Mouse (Mus musculus) CH12.LX (cell line): ENCODE measurements at regions not wholly inside any gene's neighbourhood (a gene's known extent, or its start where the extent isn't known, plus 50 kb on each side); places are given as distances from the start of the nearest gene placed in this dataset.
"Not testable (repeated sequence)": the region's sequence is repeated elsewhere in the genome, so short reads cannot be mapped to it uniquely, and the experiment has no call there.

ENCODE experiments used
- DNase-seq: peaks from one replicate; pipeline ENCODE4 v3.0.0-alpha.2; 2013; ENCODE audit errors: extremely low read depth
- H3K27ac ChIP-seq: 2 replicates; pipeline ENCODE4 v1.5.1; 2012; ENCODE audit warnings: low read depth, mild to moderate bottlenecking, control low read depth, moderate library complexity; ENCODE audit not compliant: insufficient read depth
- H3K27me3 ChIP-seq: replicated peaks from 2 replicates; pipeline ENCODE3; 2012; ENCODE audit warnings: inconsistent platforms
- H3K36me3 ChIP-seq, 2 experiments: replicated peaks in 1 of 2; 2 replicates each; pipeline versions ENCODE3 to v1.6.1; 2012; ENCODE audit warnings: inconsistent platforms in 1 of 2, low read length in 1 of 2, mild to moderate bottlenecking in 1 of 2, mixed read lengths in 1 of 2, moderate library complexity in 1 of 2; ENCODE audit not compliant: control insufficient read depth in 1 of 2, insufficient read depth in 1 of 2
- H3K4me1 ChIP-seq, 2 experiments: 2 replicates each; pipeline ENCODE4 v1.6.1; 2012; ENCODE audit warnings: inconsistent platforms in 1 of 2, moderate library complexity in 1 of 2; ENCODE audit not compliant: insufficient read depth in 2 of 2, control insufficient read depth in 1 of 2
- H3K4me2 ChIP-seq: 2 replicates; pipeline ENCODE4 v1.6.1; 2012; ENCODE audit warnings: low read depth, mild to moderate bottlenecking, control low read depth; ENCODE audit not compliant: poor library complexity, insufficient read depth, severe bottlenecking
- H3K4me3 ChIP-seq, 3 experiments: fragments of 150-350 bp in 1 of 3; sonication (generic) in 1 of 3; replicated peaks in 1 of 3; 2 replicates each; pipeline versions ENCODE3 to v1.5.1; 2011 to 2012; ENCODE audit warnings: low read depth in 2 of 3, low read length in 2 of 3, mild to moderate bottlenecking in 2 of 3, moderate library complexity in 2 of 3, control low read depth in 1 of 3, improper control_type of control experiment in 1 of 3, inconsistent platforms in 1 of 3, mixed read lengths in 1 of 3; ENCODE audit not compliant: poor library complexity in 1 of 3
- H3K79me2 ChIP-seq: replicated peaks from 2 replicates; pipeline ENCODE4 v1.6.1; 2012; ENCODE audit warnings: mild to moderate bottlenecking, moderate library complexity; ENCODE audit not compliant: control insufficient read depth, poor library complexity, insufficient read depth, severe bottlenecking; ENCODE audit errors: extremely low read depth
- H3K9ac ChIP-seq: 2 replicates; pipeline ENCODE4 v1.6.1; 2012; ENCODE audit warnings: low read depth, mild to moderate bottlenecking, control low read depth, moderate library complexity; ENCODE audit not compliant: insufficient read depth
- H3K9me3 ChIP-seq: replicated peaks from 2 replicates; pipeline ENCODE3; 2012; ENCODE audit warnings: low read length, inconsistent platforms, mixed read lengths
- CHD2 ChIP-seq: IDR thresholded peaks from 2 replicates; pipeline ENCODE4 v1.6.1; 2011; ENCODE audit warnings: low read length, improper control_type of control experiment
- E2F4 ChIP-seq: IDR thresholded peaks from 2 replicates; pipeline ENCODE4 v1.6.1; 2011; ENCODE audit warnings: low read depth, low read length, improper control_type of control experiment; ENCODE audit not compliant: insufficient replicate concordance
- ELF1 ChIP-seq: IDR thresholded peaks from 2 replicates; pipeline ENCODE4 v1.6.1; 2014; ENCODE audit warnings: low read depth, mild to moderate bottlenecking, inconsistent platforms, low read length, improper control_type of control experiment
- ETS1 ChIP-seq: conservative IDR thresholded peaks from 2 replicates; pipeline ENCODE4 v1.6.1; 2012; ENCODE audit warnings: low read depth, mild to moderate bottlenecking, inconsistent platforms, low read length, improper control_type of control experiment, moderate library complexity
- IRF4 ChIP-seq: IDR thresholded peaks from 2 replicates; pipeline ENCODE4 v1.6.1; 2014; ENCODE audit warnings: low read depth, mild to moderate bottlenecking, inconsistent platforms, low read length, improper control_type of control experiment
- JUND ChIP-seq: conservative IDR thresholded peaks from 2 replicates; pipeline ENCODE4 v1.6.1; 2011; ENCODE audit warnings: low read depth, low read length, improper control_type of control experiment
- KAT2A ChIP-seq: IDR thresholded peaks from 2 replicates; pipeline ENCODE4 v1.6.1; 2012; ENCODE audit warnings: low read length, improper control_type of control experiment, inconsistent platforms; ENCODE audit not compliant: insufficient replicate concordance
- MAFK ChIP-seq: IDR thresholded peaks from 2 replicates; pipeline ENCODE4 v1.6.1; 2011; ENCODE audit warnings: low read length, improper control_type of control experiment; ENCODE audit not compliant: insufficient replicate concordance
- MAX ChIP-seq: IDR thresholded peaks from 2 replicates; pipeline ENCODE4 v1.6.1; 2011; ENCODE audit warnings: low read length, improper control_type of control experiment
- POLR2A ChIP-seq: IDR thresholded peaks from 2 replicates; pipeline ENCODE4 v1.6.1; 2011; ENCODE audit warnings: low read depth, mild to moderate bottlenecking, improper control_type of control experiment, low read length
- POLR2AphosphoS2 ChIP-seq: IDR thresholded peaks from 2 replicates; pipeline ENCODE4 v1.6.1; 2011; ENCODE audit warnings: low read depth, low read length, improper control_type of control experiment
- RAD21 ChIP-seq: IDR thresholded peaks from 2 replicates; pipeline ENCODE4 v1.6.1; 2011; ENCODE audit warnings: low read depth, mild to moderate bottlenecking, low read length, improper control_type of control experiment, moderate library complexity
- SIN3A ChIP-seq: IDR thresholded peaks from 2 replicates; pipeline ENCODE4 v1.6.1; 2012; ENCODE audit warnings: low read length, improper control_type of control experiment, inconsistent platforms
- TCF12 ChIP-seq: IDR thresholded peaks from 2 replicates; pipeline ENCODE4 v1.6.1; 2014; ENCODE audit warnings: low read depth, mild to moderate bottlenecking, inconsistent platforms, low read length, improper control_type of control experiment
- USF2 ChIP-seq: conservative IDR thresholded peaks from 2 replicates; pipeline ENCODE4 v1.6.1; 2011; ENCODE audit warnings: low read depth, low read length, improper control_type of control experiment
- ZKSCAN1 ChIP-seq: IDR thresholded peaks from 2 replicates; pipeline ENCODE4 v1.6.1; 2012; ENCODE audit warnings: low read depth, inconsistent platforms, low read length, improper control_type of control experiment, borderline replicate concordance
- ZMIZ1 ChIP-seq: IDR thresholded peaks from 2 replicates; pipeline ENCODE4 v1.6.1; 2012; ENCODE audit warnings: low read depth, mild to moderate bottlenecking, inconsistent platforms, low read length, improper control_type of control experiment
- ZNF384 ChIP-seq: IDR thresholded peaks from 2 replicates; pipeline ENCODE4 v1.6.1; 2012; ENCODE audit warnings: low read depth, low read length, improper control_type of control experiment, inconsistent platforms
- dilution Hi-C: fragments of 300-500 bp; cut with MboI; formaldehyde crosslinking; loops from 2 replicates; pipeline ENCODE4 v1.14.3; 2020; ENCODE audit warnings: low sequenced_read_pairs; ENCODE audit not compliant: extremely low pct_unique_long_range_greater_than_20kb, extremely low pct_ligation_motif_present
- in situ Hi-C: fragments of 300-500 bp; cut with MboI; formaldehyde crosslinking; loops from 3 replicates; pipeline ENCODE4 v1.14.3; 2019; ENCODE audit warnings: low sequenced_read_pairs, low pct_ligation_motif_present, low pct_unique_long_range_greater_than_20kb, mixed read lengths

GRCm38 (mm10) chr6:14486642-14487041 is 268.4 kb downstream of the Ppp1r3a start:
- dilution Hi-C loops = not testable (repeated sequence)

DNA sequence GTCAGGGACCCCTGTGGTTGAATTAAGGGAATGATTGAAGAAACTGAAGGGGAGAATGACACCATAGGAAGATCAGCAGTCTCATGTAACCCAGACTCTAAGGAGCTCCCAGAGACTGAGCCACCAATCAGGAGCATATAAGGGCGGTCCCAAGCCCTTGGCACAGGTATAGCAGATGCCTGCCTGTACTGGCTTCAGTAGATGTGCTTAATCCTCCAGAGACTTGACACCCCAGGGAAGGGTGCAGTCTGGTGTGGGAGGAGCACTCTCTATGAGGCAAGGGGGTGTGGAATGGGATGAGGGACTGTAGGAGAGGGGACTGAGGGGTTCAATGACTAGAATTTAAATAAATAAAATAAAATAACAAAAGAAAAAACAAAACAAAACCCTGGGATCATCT is 298.7 kb downstream of the Ppp1r3a start:
- no peaks in the 10 kb centered on the region for H3K9me3 ChIP-seq
- H3K4me1 ChIP-seq = no peaks in the 10 kb centered on the region
- TF ChIP-seq ZMIZ1 (no peak), USF2 (no peak), IRF4 (no peak), POLR2AphosphoS2 (no peak), CHD2 (no peak), TCF12 (no peak), MAX (no peak), RAD21 (no peak), MAFK (no peak), KAT2A (no peak), ZNF384 (no peak), ZKSCAN1 (no peak), ELF1 (no peak), JUND (no peak), ETS1 (no peak), POLR2A (no peak), SIN3A (no peak), E2F4 (no peak)
- no peaks in the 10 kb centered on the region for H3K27me3 ChIP-seq
- H3K79me2 ChIP-seq = no peaks in the 10 kb centered on the region
- in situ Hi-C loops (no loop called here), dilution Hi-C loops (no loop called here)
- no peak overlapping the region for H3K27ac ChIP-seq
- H3K9ac ChIP-seq = no peak overlapping the region
- no peak overlapping the region for H3K4me3 ChIP-seq
- no peak for DNase-seq
- no peaks in the 10 kb centered on the region for H3K36me3 ChIP-seq
- no peak overlapping the region for H3K4me2 ChIP-seq

More at GRCm38 (mm10) chr6:14486642-14487041, 268.4 kb downstream of the Ppp1r3a start:
- H3K9me3 ChIP-seq, H3K79me2 ChIP-seq, in situ Hi-C loops, H3K4me2 ChIP-seq, H3K9ac ChIP-seq, H3K4me3 ChIP-seq, H3K27ac ChIP-seq, H3K4me1 ChIP-seq, H3K36me3 ChIP-seq, H3K27me3 ChIP-seq, DNase-seq: not testable (repeated sequence)

DNA sequence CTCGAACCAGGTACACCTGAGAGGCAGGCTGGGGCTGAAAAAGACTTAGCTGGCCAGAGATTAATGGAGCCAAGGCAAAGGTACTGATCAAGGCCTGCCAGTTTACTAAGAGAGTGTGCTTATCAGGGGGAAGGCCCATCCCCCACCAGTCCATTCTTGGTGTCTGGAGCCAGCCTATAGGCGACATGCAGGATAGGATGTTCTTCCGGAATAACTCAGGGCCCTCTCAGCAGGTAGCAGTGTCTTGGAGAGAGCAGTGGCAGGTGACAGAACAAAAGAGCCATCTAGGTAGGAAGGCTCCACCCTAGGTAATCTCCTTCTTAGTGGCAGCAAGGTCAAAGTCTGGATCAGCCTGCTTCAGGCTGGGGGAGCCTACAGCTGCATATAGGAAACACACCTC is 301.8 kb downstream of the Ppp1r3a start:
- H3K4me1 ChIP-seq, dilution Hi-C loops, in situ Hi-C loops, H3K36me3 ChIP-seq, H3K4me2 ChIP-seq, H3K4me3 ChIP-seq, DNase-seq, H3K79me2 ChIP-seq, H3K27me3 ChIP-seq, H3K9me3 ChIP-seq, H3K9ac ChIP-seq, H3K27ac ChIP-seq: not testable (repeated sequence)
